Mouse (Mus musculus) brain, embryonic 14.5 days (tissue): ENCODE measurements around the gene Bach1. TPM values are rescaled to one million over a fixed set of nuclear protein-coding genes. Genes with fewer than 3 reads are reported as not detected.

Experiments used
- DNase-seq: peaks from one replicate; pipeline ENCODE4 v3.0.0-alpha.2; 2011; ENCODE audit warnings: low read depth
- CTCF ChIP-seq: fragments of 200-500 bp; IDR thresholded peaks from 2 replicates; pipeline ENCODE4 v1.5.1; 2012; ENCODE audit warnings: inconsistent platforms, mild to moderate bottlenecking, moderate library complexity, borderline replicate concordance; ENCODE audit not compliant: insufficient read depth, insufficient read length; ENCODE audit errors: extremely low read depth
- POLR2A ChIP-seq: fragments of 200-500 bp; IDR thresholded peaks from 2 replicates; pipeline ENCODE4 v1.6.1; 2012; ENCODE audit warnings: mild to moderate bottlenecking, inconsistent platforms, borderline replicate concordance; ENCODE audit not compliant: poor library complexity, insufficient read depth, insufficient read length, severe bottlenecking; ENCODE audit errors: extremely low read depth
- polyA plus RNA-seq: library from polyadenylated mRNA; depleted of rRNA; stranded (reverse); fragments of >200 nt; gene quantifications from 2 replicates; pipeline ENCODE4 v1.2.3, GENCODE M21; 2012; rRNA removed

The Bach1 gene
- polyA plus RNA-seq, 1 experiment, result 31.1 TPM

- TF ChIP-seq POLR2A, result no peak
- no peak for TF ChIP-seq CTCF
- DNase-seq, result no peak
Observed at GRCm38 (mm10) chr16:87764668-87765109, 65.9 kb downstream of the Bach1 start.

DNA sequence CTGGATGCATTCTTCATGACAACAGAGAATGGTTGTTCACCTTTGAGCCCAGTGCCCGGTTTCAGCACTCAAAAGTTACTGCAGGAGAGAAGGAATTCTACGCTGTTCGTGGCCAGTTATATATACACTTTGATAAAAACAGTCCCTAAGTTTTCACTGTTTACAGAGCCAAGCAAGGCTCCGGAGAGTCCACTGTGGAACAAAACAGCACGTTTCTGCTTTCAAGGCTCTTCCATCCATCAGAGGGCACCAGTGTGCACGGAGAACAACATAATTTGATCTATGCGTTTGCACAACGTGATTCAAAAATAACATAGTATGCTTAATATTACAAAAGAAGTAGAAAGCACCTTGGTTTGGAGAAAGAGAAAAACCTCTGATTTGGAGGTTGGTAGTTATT lies 67.2 kb downstream of the Bach1 start:
- TF ChIP-seq POLR2A, result no peak

DNA sequence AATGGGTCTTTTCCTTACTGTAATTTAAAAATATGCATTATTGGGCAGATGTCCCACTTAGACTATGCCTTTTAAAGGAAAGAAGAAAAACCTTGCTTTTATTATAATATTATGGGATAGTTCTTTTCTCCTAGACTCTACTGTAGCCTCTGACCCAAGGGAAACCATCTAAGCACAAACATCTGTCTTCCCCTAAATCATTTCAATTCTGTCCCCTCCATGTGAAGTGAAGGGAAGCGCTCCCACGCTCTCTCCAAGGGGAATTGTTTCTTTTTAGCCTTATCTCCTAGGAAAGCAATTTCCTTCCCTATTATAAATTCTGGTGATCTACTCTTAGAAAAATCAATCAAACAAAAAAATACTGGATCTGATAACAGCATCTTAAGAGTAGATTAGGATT lies 71.8 kb downstream of the Bach1 start:
- no peak for TF ChIP-seq CTCF
- TF ChIP-seq POLR2A, result no peak
- DNase-seq, result no peak

More for the DNA sequence above, 67.2 kb downstream of the Bach1 start:
- peak; percentile 29 for DNase-seq

- no peak for DNase-seq
- TF ChIP-seq CTCF, result no peak
- no peak for TF ChIP-seq POLR2A
Observed at GRCm38 (mm10) chr16:87771926-87772325, 73.2 kb downstream of the Bach1 start.

DNA sequence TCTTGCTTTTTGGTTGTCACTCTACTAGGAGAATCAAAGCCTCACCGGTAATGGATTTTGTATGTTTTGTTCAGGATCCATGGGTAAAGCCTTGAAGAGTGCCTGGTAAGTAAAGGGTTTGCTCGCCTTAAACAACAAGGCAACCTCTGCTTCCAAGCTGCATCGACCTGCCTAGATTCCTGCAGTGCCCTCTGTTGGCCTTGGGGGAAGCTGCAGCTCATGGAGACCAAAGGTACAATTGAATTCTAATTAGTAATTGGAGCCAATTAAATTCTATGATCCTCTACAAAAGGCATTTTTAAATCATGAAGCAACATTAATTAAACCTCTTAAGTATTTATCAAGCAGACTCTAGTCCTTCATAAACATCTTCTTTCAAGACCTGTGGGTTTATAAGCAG lies 75.7 kb downstream of the Bach1 start:
- TF ChIP-seq POLR2A (no peak), CTCF (peak; percentile 50; the same call in 1 of the 2 replicates)
- DNase-seq, result no peak

DNA sequence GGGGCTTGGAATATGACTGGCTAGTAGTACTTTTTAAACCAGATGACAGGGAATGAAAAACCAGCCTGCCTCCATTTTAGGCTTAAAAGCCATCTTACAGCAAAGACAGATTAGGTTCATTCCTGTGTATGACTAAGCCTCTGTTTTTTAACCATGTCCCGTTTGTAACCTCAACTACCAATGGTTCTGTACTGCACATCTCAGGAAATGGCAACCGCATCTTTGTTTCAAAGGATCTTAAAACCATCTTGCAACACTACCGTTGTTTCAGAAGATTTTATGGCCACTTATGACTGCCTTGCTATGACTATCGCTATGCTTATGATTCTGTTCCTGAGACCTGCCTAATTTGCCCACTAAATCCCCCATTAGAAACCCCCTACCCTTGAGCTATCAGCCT lies 78.6 kb downstream of the Bach1 start:
- DNase-seq, result no peak
- TF ChIP-seq CTCF (no peak), POLR2A (no peak)

DNA sequence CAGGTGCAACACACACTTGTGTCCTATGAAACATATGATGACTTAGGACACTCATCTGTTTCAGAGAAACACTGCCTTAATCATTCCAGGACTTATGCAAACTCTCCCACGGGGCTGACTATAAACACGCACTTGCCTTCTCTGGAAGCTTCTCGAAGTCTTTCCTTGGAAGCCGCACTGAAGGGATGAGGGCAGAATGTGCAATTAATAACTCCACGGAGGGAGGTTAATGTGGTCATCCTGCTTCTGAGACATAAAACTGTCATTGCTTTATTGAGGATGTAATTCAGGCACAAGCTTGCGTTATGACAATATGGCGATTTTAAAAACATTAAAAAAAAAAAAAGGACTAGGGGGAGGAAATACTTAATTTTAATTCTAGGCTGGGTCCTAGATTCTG lies 82.9 kb downstream of the Bach1 start:
- no peak for DNase-seq
- no peak for TF ChIP-seq POLR2A
- no peak for TF ChIP-seq CTCF

Other genes with a start within 250 kb of the Bach1 start
- 60.4 and 61.9 TPM in 2 replicates for gene Usp16, start 244.2 kb upstream of the Bach1 start, polyA plus RNA-seq
- gene Cct8, start 203.1 kb upstream of the Bach1 start, polyA plus RNA-seq, result 180 and 193 TPM in 2 replicates
- gene Map3k7cl, start 145.6 kb upstream of the Bach1 start, polyA plus RNA-seq, result 0.38 and 0.49 TPM in 2 replicates